Mouse (Mus musculus) embryonic facial prominence, embryonic 10.5 days (tissue): Measurements from ENCODE around the gene Kcnma1. TPM values are rescaled to one million over a fixed set of nuclear protein-coding genes. Genes with fewer than 3 reads are reported as not detected.

Experiments
- DNase-seq: peaks from one replicate; pipeline ENCODE4 v3.0.0-alpha.2; 2017; ENCODE audit warnings: low spot score
- H3K27ac ChIP-seq: fragments of 300-500 bp; sonication (generic); replicated peaks from 2 replicates; pipeline ENCODE4 v1.5.1; 2016; ENCODE audit warnings: mild to moderate bottlenecking
- H3K27me3 ChIP-seq: fragments of 300-500 bp; sonication (generic); replicated peaks from 2 replicates; pipeline ENCODE4 v1.6.1; 2016; ENCODE audit warnings: low read depth, mild to moderate bottlenecking; ENCODE audit not compliant: poor library complexity, severe bottlenecking
- H3K36me3 ChIP-seq: fragments of 300-500 bp; sonication (generic); replicated peaks from 2 replicates; pipeline ENCODE4 v1.6.1; 2016; ENCODE audit warnings: mild to moderate bottlenecking, moderate library complexity
- H3K4me1 ChIP-seq: fragments of 300-500 bp; sonication (generic); 2 replicates; pipeline ENCODE4 v1.6.1; 2016
- H3K4me3 ChIP-seq: fragments of 300-500 bp; sonication (generic); 2 replicates; pipeline ENCODE4 v1.5.1; 2016; ENCODE audit warnings: mild to moderate bottlenecking, moderate library complexity
- H3K9me3 ChIP-seq: fragments of 300-500 bp; sonication (generic); 2 replicates; pipeline ENCODE4 v1.6.1; 2016; ENCODE audit warnings: mild to moderate bottlenecking
- WGBS: fragments of 180-500 bp; shearing (Covaris S2); methylation state at CpG from one replicate; pipeline ENCODE4 v1.1.7; 2016; 5-methylcytosine and 5-hydroxymethylcytosine counted together
- polyA plus RNA-seq: library from polyadenylated mRNA; unstranded; fragments of >200 nt; fragmentation: Nextera tagmentation; extraction: Ambion mirVana; gene quantifications from 2 replicates; pipeline ENCODE4 v1.2.1, GENCODE M21; 2016

Kcnma1 gene
- polyA plus RNA-seq: 0.50 and 0.70 TPM in 2 replicates

DNA sequence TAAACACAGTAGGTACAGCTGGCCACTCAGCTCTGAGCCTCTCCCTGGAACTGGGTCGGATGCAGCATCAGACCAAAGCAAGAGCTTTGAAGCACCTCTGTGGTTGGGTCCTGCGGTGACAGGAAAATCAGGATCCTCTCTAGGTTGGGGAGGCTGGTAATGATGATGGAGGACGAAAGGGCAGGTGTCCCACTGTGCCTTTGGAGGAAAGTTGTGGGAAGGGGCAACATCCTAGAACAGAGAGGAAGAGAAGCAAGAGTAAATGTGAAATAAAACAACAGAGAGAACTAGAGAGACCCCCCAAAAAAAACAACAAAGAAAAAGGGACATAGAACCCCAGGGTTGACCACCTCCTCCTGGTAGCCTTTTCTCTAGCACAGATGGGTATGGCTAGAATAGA, at the start of gene Kcnma1:
TSS of gene Kcnma1 (minus strand) at position 101 of the 400 bp plus-strand sequence.
- Histone ChIP-seq H3K36me3 (no peaks in the 10 kb centered on the region), H3K4me1 (no peaks in the 10 kb centered on the region), H3K4me3 (no peak within 1 kb of the TSS), H3K27ac (no peak within 1 kb of the TSS), H3K9me3 (no peaks in the 10 kb centered on the region), H3K27me3 (0 out of 2 replicates have a peak, but pooled peaks cover 9% of the 10 kb centered on the region)
- 59% methylated on average over 3 of the region's 3 CpGs for WGBS
- DNase-seq: no peak

DNA sequence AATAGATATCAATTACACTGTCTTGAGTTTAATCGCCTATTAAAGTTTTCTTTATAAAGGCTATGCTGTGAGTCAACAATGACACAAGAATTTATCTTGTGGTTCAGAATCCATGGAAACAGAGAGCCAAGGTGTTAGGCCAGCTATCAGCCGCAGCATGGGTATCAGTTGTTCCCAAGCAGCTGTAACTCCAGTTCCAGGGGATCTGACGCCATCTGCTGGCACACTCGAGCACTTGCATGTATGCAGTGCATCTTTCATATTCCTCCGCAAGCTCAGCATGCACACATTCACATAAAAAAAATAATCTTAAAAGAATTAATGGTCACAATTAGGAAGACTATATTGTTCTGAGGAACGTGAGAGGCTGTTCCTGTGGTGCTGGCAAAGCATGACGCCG, 45.5 kb upstream of the Kcnma1 start:
- Histone ChIP-seq H3K36me3 (no peaks in the 10 kb centered on the region), H3K27ac (no peak overlapping the region), H3K4me1 (peaks cover 9% of the 10 kb centered on the region), H3K9me3 (no peaks in the 10 kb centered on the region), H3K27me3 (no peaks in the 10 kb centered on the region), H3K4me3 (no peak overlapping the region)
- WGBS: 40% methylated on average over 8 of the region's 8 CpGs
- peak; percentile 52 for DNase-seq

- Histone ChIP-seq H3K27me3 (no peaks in the 10 kb centered on the region), H3K27ac (no peak overlapping the region), H3K4me3 (no peak overlapping the region), H3K9me3 (no peaks in the 10 kb centered on the region), H3K36me3 (no peaks in the 10 kb centered on the region), H3K4me1 (peaks cover 9% of the 10 kb centered on the region)
- no peak for DNase-seq
- 86% methylated on average over 4 of the region's 4 CpGs for WGBS
These were observed 45.0 kb upstream of the Kcnma1 start for GRCm38 (mm10) chr14:24059287-24059686.

DNA sequence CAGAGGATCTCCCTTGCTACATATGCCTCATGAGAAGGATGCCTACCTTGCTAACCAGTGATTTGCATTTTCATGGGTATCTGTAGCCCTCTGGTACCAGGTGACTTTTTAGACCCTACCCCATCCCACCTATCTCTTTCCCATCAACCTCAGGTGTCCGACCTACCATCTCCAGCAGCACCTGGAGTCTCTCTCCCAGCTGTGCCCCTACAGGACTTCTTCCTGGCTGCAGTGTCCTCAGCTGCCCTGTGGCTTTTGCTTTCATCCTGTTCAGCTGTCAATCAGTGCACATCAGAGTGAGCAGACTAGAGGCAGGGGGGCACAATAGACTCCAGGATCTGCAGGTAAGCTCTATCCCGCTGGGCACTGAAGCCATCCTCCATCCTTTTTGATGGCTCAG, 37.5 kb upstream of the Kcnma1 start:
- Histone ChIP-seq H3K27ac (no peak overlapping the region), H3K4me1 (no peaks in the 10 kb centered on the region), H3K4me3 (no peak overlapping the region), H3K36me3 (no peaks in the 10 kb centered on the region), H3K9me3 (no peaks in the 10 kb centered on the region), H3K27me3 (no peaks in the 10 kb centered on the region)
- no peak for DNase-seq
- 75% methylated on average over 2 of the region's 2 CpGs for WGBS

DNA sequence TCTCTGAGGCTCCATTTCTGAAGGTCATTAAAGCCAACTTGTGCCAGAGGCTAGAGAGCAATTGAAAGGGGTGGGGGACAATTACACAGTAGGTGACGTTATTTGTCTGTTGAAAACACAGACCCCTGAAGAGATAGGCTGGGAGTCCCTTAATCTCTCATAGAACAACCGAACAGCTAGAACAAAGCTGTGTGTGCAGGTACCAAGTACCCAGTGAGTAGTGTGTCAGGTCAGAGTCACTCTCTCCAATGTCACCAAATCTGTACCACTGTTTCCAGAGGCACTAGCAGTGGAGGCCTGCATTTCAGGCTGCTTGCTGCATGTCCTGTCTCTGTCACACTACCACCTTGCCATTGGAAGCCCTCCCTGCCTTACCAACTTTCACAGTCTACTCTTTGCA, 22.3 kb upstream of the Kcnma1 start:
- DNase-seq: no peak
- Histone ChIP-seq H3K36me3 (no peaks in the 10 kb centered on the region), H3K27me3 (peaks cover 22% of the 10 kb centered on the region; the same call in 1 of the 2 replicates), H3K4me1 (peaks cover 18% of the 10 kb centered on the region), H3K9me3 (no peaks in the 10 kb centered on the region), H3K4me3 (no peak overlapping the region), H3K27ac (no peak overlapping the region)
- 38% methylated on average over 2 of the region's 2 CpGs for WGBS

GRCm38 (mm10) chr14:24036208-24036535, 21.9 kb upstream of the Kcnma1 start:
- Histone ChIP-seq H3K27me3 (peaks cover 22% of the 10 kb centered on the region; the same call in 1 of the 2 replicates), H3K27ac (no peak overlapping the region), H3K9me3 (no peaks in the 10 kb centered on the region), H3K4me3 (no peak overlapping the region), H3K4me1 (peaks cover 18% of the 10 kb centered on the region), H3K36me3 (no peaks in the 10 kb centered on the region)
- WGBS: 36% methylated on average over 4 of the region's 4 CpGs
- DNase-seq: no peak

GRCm38 (mm10) chr14:24035486-24036207, 21.4 kb upstream of the Kcnma1 start:
- Histone ChIP-seq H3K27ac (no peak overlapping the region), H3K4me1 (peaks cover 18% of the 10 kb centered on the region), H3K4me3 (no peak overlapping the region), H3K27me3 (peaks cover 22% of the 10 kb centered on the region; the same call in 1 of the 2 replicates), H3K9me3 (no peaks in the 10 kb centered on the region), H3K36me3 (no peaks in the 10 kb centered on the region)
- peak; percentile 21 for DNase-seq
- WGBS: 18% methylated on average over 11 of the region's 11 CpGs

GRCm38 (mm10) chr14:24032876-24033389, 18.6 kb upstream of the Kcnma1 start:
- H3K9me3 ChIP-seq: peaks cover 2% of the 10 kb centered on the region; the same call in 1 of the 2 replicates
- WGBS: 88% methylated on average over 7 of the region's 7 CpGs
- H3K4me3 ChIP-seq: no peak overlapping the region
- no peaks in the 10 kb centered on the region for H3K36me3 ChIP-seq
- no peak for DNase-seq
- H3K27ac ChIP-seq: no peak overlapping the region
- H3K27me3 ChIP-seq: peaks cover 22% of the 10 kb centered on the region; the same call in 1 of the 2 replicates
- H3K4me1 ChIP-seq: peaks cover 18% of the 10 kb centered on the region

- H3K4me3 ChIP-seq: no peak overlapping the region
- WGBS: 71% methylated on average over 3 of the region's 3 CpGs
- H3K36me3 ChIP-seq: no peaks in the 10 kb centered on the region
- H3K4me1 ChIP-seq: peaks cover 18% of the 10 kb centered on the region
- DNase-seq: no peak
- H3K9me3 ChIP-seq: peaks cover 5% of the 10 kb centered on the region; the same call in 1 of the 2 replicates
- H3K27ac ChIP-seq: no peak overlapping the region
- peaks cover 21% of the 10 kb centered on the region; the same call in 1 of the 2 replicates for H3K27me3 ChIP-seq
These were observed 17.9 kb upstream of the Kcnma1 start for GRCm38 (mm10) chr14:24032201-24032600.

DNA sequence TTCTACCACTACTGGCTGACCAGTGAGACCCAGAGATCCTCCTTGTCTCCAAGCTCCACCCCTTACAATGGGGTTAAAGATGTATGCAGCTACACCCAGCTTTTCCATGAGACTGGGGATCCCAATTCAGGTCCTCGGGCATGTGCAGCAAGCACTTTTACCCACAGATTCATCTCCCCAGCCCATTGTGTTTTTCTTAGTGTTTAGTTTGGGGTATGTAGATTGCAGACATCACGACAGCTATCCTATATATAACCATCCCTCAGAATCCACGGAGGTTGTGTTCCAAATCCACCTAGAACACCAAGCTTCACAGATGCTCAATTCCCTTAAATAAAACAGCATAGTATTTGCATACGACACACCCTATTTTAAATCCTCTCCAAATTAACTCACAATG, 6.4 kb upstream of the Kcnma1 start:
- H3K4me3 ChIP-seq: no peak overlapping the region
- WGBS: 82% methylated on average over 4 of the region's 4 CpGs

GRCm38 (mm10) chr14:24009978-24010377, 4.3 kb downstream of the Kcnma1 start:
- Histone ChIP-seq H3K4me3 (no peak overlapping the region), H3K27ac (no peak overlapping the region), H3K4me1 (peaks cover 7% of the 10 kb centered on the region), H3K9me3 (no peaks in the 10 kb centered on the region), H3K27me3 (peaks cover 40% of the 10 kb centered on the region), H3K36me3 (no peaks in the 10 kb centered on the region)
- 77% methylated on average over 1 of the region's 1 CpGs for WGBS
- DNase-seq: no peak

More for the DNA sequence above, 6.4 kb upstream of the Kcnma1 start:
- no peaks in the 10 kb centered on the region for H3K36me3 ChIP-seq
- no peaks in the 10 kb centered on the region for H3K9me3 ChIP-seq
- H3K4me1 ChIP-seq: no peaks in the 10 kb centered on the region
- no peaks in the 10 kb centered on the region for H3K27me3 ChIP-seq
- no peak for DNase-seq
- no peak overlapping the region for H3K27ac ChIP-seq

- Histone ChIP-seq H3K36me3 (no peaks in the 10 kb centered on the region), H3K9me3 (no peaks in the 10 kb centered on the region), H3K4me3 (no peak overlapping the region), H3K27ac (no peak overlapping the region), H3K4me1 (peaks cover 24% of the 10 kb centered on the region), H3K27me3 (peaks cover 54% of the 10 kb centered on the region)
- DNase-seq: peak; percentile 80
- 11% methylated on average over 7 of the region's 7 CpGs for WGBS
These were observed 6.0 kb downstream of the Kcnma1 start for GRCm38 (mm10) chr14:24008252-24008651.

GRCm38 (mm10) chr14:24006276-24006675, 8.0 kb downstream of the Kcnma1 start:
- H3K27ac ChIP-seq: no peak overlapping the region
- H3K27me3 ChIP-seq: peaks cover 73% of the 10 kb centered on the region
- DNase-seq: no peak
- no peaks in the 10 kb centered on the region for H3K36me3 ChIP-seq
- no peak overlapping the region for H3K4me3 ChIP-seq
- 79% methylated on average over 2 of the region's 2 CpGs for WGBS
- H3K4me1 ChIP-seq: peaks cover 24% of the 10 kb centered on the region
- H3K9me3 ChIP-seq: no peaks in the 10 kb centered on the region
